Mouse (Mus musculus) liver, embryonic 12.5 days (tissue): Measurements from ENCODE around the gene Cfap43. TPM values are rescaled to one million over a fixed set of nuclear protein-coding genes. Genes with fewer than 3 reads are reported as not detected.

ENCODE experiments used
- ATAC-seq: fragments of 200-750 bp; cut with Nextera tagmentation; 2 replicates; pipeline ENCODE4 v1.8.0; 2017; ENCODE audit warnings: moderate number of reproducible peaks, mild to moderate bottlenecking, moderate library complexity
- H3K27ac ChIP-seq: fragments of 300-500 bp; sonication (generic); 2 replicates; pipeline ENCODE4 v1.5.1; 2016; ENCODE audit warnings: mild to moderate bottlenecking
- H3K27me3 ChIP-seq: fragments of 300-500 bp; sonication (generic); replicated peaks from 2 replicates; pipeline ENCODE4 v1.6.1; 2016; ENCODE audit warnings: mild to moderate bottlenecking, moderate library complexity
- H3K36me3 ChIP-seq: fragments of 300-500 bp; sonication (generic); 2 replicates; pipeline ENCODE4 v1.6.1; 2016; ENCODE audit warnings: mild to moderate bottlenecking, moderate library complexity
- H3K4me1 ChIP-seq: fragments of 300-500 bp; sonication (generic); 2 replicates; pipeline ENCODE4 v1.6.1; 2016
- H3K4me2 ChIP-seq: fragments of 300-500 bp; sonication (generic); 2 replicates; pipeline ENCODE4 v1.6.1; 2016; ENCODE audit warnings: mild to moderate bottlenecking, moderate library complexity
- H3K4me3 ChIP-seq: fragments of 300-500 bp; sonication (generic); 2 replicates; pipeline ENCODE4 v1.5.1; 2016; ENCODE audit warnings: mild to moderate bottlenecking, moderate library complexity
- H3K9ac ChIP-seq: fragments of 300-500 bp; sonication (generic); 2 replicates; pipeline ENCODE4 v1.6.1; 2016; ENCODE audit warnings: mild to moderate bottlenecking, moderate library complexity
- H3K9me3 ChIP-seq: fragments of 300-500 bp; sonication (generic); replicated peaks from 2 replicates; pipeline ENCODE4 v1.6.1; 2016; ENCODE audit warnings: mild to moderate bottlenecking, moderate library complexity
- WGBS: fragments of 180-500 bp; shearing (Covaris S2); methylation state at CpG from one replicate; pipeline ENCODE4 v1.1.7; 2016; ENCODE audit not compliant: insufficient replicate concordance; 5-methylcytosine and 5-hydroxymethylcytosine counted together
- polyA plus RNA-seq: library from polyadenylated mRNA; unstranded; fragments of >200 nt; fragmentation: Nextera tagmentation; extraction: Ambion mirVana; gene quantifications from 2 replicates; pipeline ENCODE4 v1.2.1, GENCODE M21; 2016

Cfap43 gene
- polyA plus RNA-seq, 1 experiment from 2014 or later: 0.04 TPM

GRCm38 (mm10) chr19:47713457-47713856, 205.6 kb downstream of the Cfap43 start:
- Histone ChIP-seq H3K9me3 (0 out of 2 replicates have a peak, but pooled peaks cover 3% of the 10 kb centered on the region), H3K9ac (no peak overlapping the region), H3K27me3 (no peaks in the 10 kb centered on the region), H3K4me3 (no peak overlapping the region), H3K4me1 (no peaks in the 10 kb centered on the region), H3K36me3 (no peaks in the 10 kb centered on the region), H3K27ac (no peak overlapping the region), H3K4me2 (no peak overlapping the region)
- no peak for ATAC-seq
- 68% methylated on average over 9 of the region's 9 CpGs for WGBS

GRCm38 (mm10) chr19:47710376-47710775, 208.7 kb downstream of the Cfap43 start:
- Histone ChIP-seq H3K36me3 (no peaks in the 10 kb centered on the region), H3K4me3 (no peak overlapping the region), H3K27me3 (no peaks in the 10 kb centered on the region), H3K9me3 (no peaks in the 10 kb centered on the region), H3K27ac (no peak overlapping the region), H3K9ac (no peak overlapping the region), H3K4me1 (no peaks in the 10 kb centered on the region), H3K4me2 (no peak overlapping the region)
- ATAC-seq: no peak
- WGBS: 66% methylated on average over 4 of the region's 4 CpGs

GRCm38 (mm10) chr19:47705772-47706309, 213.2 kb downstream of the Cfap43 start:
- H3K9ac ChIP-seq: no peak overlapping the region
- no peak overlapping the region for H3K27ac ChIP-seq
- no peak overlapping the region for H3K4me3 ChIP-seq
- H3K27me3 ChIP-seq: no peaks in the 10 kb centered on the region
- H3K4me2 ChIP-seq: no peak overlapping the region
- WGBS: 79% methylated on average over 8 of the region's 8 CpGs
- H3K4me1 ChIP-seq: no peaks in the 10 kb centered on the region
- H3K9me3 ChIP-seq: no peaks in the 10 kb centered on the region
- H3K36me3 ChIP-seq: no peaks in the 10 kb centered on the region
- no peak for ATAC-seq

GRCm38 (mm10) chr19:47705080-47705771, 213.9 kb downstream of the Cfap43 start:
- Histone ChIP-seq H3K4me3 (no peak overlapping the region), H3K4me1 (no peaks in the 10 kb centered on the region), H3K9ac (no peak overlapping the region), H3K4me2 (no peak overlapping the region), H3K36me3 (no peaks in the 10 kb centered on the region), H3K27ac (no peak overlapping the region), H3K9me3 (no peaks in the 10 kb centered on the region), H3K27me3 (no peaks in the 10 kb centered on the region)
- ATAC-seq: no peak
- WGBS: 61% methylated on average over 13 of the region's 13 CpGs

- H3K27me3 ChIP-seq: no peaks in the 10 kb centered on the region
- no peak for ATAC-seq
- H3K36me3 ChIP-seq: no peaks in the 10 kb centered on the region
- H3K9ac ChIP-seq: no peak overlapping the region
- 68% methylated on average over 8 of the region's 8 CpGs for WGBS
- H3K4me3 ChIP-seq: no peak overlapping the region
- no peaks in the 10 kb centered on the region for H3K9me3 ChIP-seq
- H3K27ac ChIP-seq: no peak overlapping the region
- H3K4me2 ChIP-seq: no peak overlapping the region
- no peaks in the 10 kb centered on the region for H3K4me1 ChIP-seq
These were observed 218.6 kb downstream of the Cfap43 start for GRCm38 (mm10) chr19:47700509-47700908.

GRCm38 (mm10) chr19:47699743-47700142, 219.3 kb downstream of the Cfap43 start:
- H3K36me3 ChIP-seq: no peaks in the 10 kb centered on the region
- no peak for ATAC-seq
- 69% methylated on average over 9 of the region's 9 CpGs for WGBS
- H3K4me1 ChIP-seq: no peaks in the 10 kb centered on the region
- H3K9ac ChIP-seq: no peak overlapping the region
- H3K27ac ChIP-seq: no peak overlapping the region
- H3K4me2 ChIP-seq: no peak overlapping the region
- H3K4me3 ChIP-seq: no peak overlapping the region
- no peaks in the 10 kb centered on the region for H3K9me3 ChIP-seq
- H3K27me3 ChIP-seq: no peaks in the 10 kb centered on the region

- no peak overlapping the region for H3K27ac ChIP-seq
- no peaks in the 10 kb centered on the region for H3K9me3 ChIP-seq
- H3K4me3 ChIP-seq: no peak overlapping the region
- no peak overlapping the region for H3K4me2 ChIP-seq
- H3K36me3 ChIP-seq: no peaks in the 10 kb centered on the region
- H3K4me1 ChIP-seq: no peaks in the 10 kb centered on the region
- WGBS: 59% methylated on average over 9 of the region's 9 CpGs
- no peak overlapping the region for H3K9ac ChIP-seq
- no peak for ATAC-seq
- no peaks in the 10 kb centered on the region for H3K27me3 ChIP-seq
These were observed 220.8 kb downstream of the Cfap43 start for GRCm38 (mm10) chr19:47698266-47698665.

GRCm38 (mm10) chr19:47697067-47697466, 222.0 kb downstream of the Cfap43 start:
- WGBS: 44% methylated on average over 11 of the region's 11 CpGs
- Histone ChIP-seq H3K27ac (no peak overlapping the region), H3K4me3 (no peak overlapping the region), H3K9ac (no peak overlapping the region), H3K27me3 (0 out of 2 replicates have a peak, but pooled peaks cover 4% of the 10 kb centered on the region), H3K4me1 (no peaks in the 10 kb centered on the region), H3K36me3 (no peaks in the 10 kb centered on the region), H3K9me3 (no peaks in the 10 kb centered on the region), H3K4me2 (no peak overlapping the region)
- ATAC-seq: no peak

GRCm38 (mm10) chr19:47696411-47696810, 222.7 kb downstream of the Cfap43 start:
- 0 out of 2 replicates have a peak, but pooled peaks cover 5% of the 10 kb centered on the region for H3K27me3 ChIP-seq
- no peak overlapping the region for H3K27ac ChIP-seq
- H3K4me1 ChIP-seq: no peaks in the 10 kb centered on the region
- ATAC-seq: no peak
- no peak overlapping the region for H3K4me2 ChIP-seq
- no peaks in the 10 kb centered on the region for H3K36me3 ChIP-seq
- no peak overlapping the region for H3K4me3 ChIP-seq
- 83% methylated on average over 8 of the region's 8 CpGs for WGBS
- no peaks in the 10 kb centered on the region for H3K9me3 ChIP-seq
- H3K9ac ChIP-seq: no peak overlapping the region

GRCm38 (mm10) chr19:47695725-47696124, 223.4 kb downstream of the Cfap43 start:
- Histone ChIP-seq H3K4me1 (no peaks in the 10 kb centered on the region), H3K4me3 (no peak overlapping the region), H3K9ac (no peak overlapping the region), H3K36me3 (no peaks in the 10 kb centered on the region), H3K27ac (no peak overlapping the region), H3K9me3 (no peaks in the 10 kb centered on the region), H3K4me2 (no peak overlapping the region), H3K27me3 (0 out of 2 replicates have a peak, but pooled peaks cover 5% of the 10 kb centered on the region)
- no peak for ATAC-seq
- 48% methylated on average over 6 of the region's 6 CpGs for WGBS

GRCm38 (mm10) chr19:47691994-47692393, 227.1 kb downstream of the Cfap43 start, which contains the start of gene Col17a1:
Gene Col17a1, minus strand, starts transcription at chr19:47692094.
- H3K9me3 ChIP-seq: no peaks in the 10 kb centered on the region
- 0 out of 2 replicates have a peak, but pooled peaks cover 5% of the 10 kb centered on the region for H3K27me3 ChIP-seq
- H3K4me2 ChIP-seq: no peak within 1 kb of the TSS
- H3K4me3 ChIP-seq: no peak within 1 kb of the TSS
- peaks cover 15% of the 10 kb centered on the region for H3K4me1 ChIP-seq
- 49% methylated on average over 6 of the region's 6 CpGs for WGBS
- ATAC-seq: no peak
- no peak within 1 kb of the TSS for H3K9ac ChIP-seq
- H3K27ac ChIP-seq: no peak within 1 kb of the TSS
- H3K36me3 ChIP-seq: no peaks in the 10 kb centered on the region

GRCm38 (mm10) chr19:47689592-47689991, 229.5 kb downstream of the Cfap43 start:
- Histone ChIP-seq H3K4me2 (no peak overlapping the region), H3K27ac (no peak overlapping the region), H3K4me3 (no peak overlapping the region), H3K27me3 (0 out of 2 replicates have a peak, but pooled peaks cover 5% of the 10 kb centered on the region), H3K9me3 (no peaks in the 10 kb centered on the region), H3K36me3 (no peaks in the 10 kb centered on the region), H3K4me1 (peaks cover 15% of the 10 kb centered on the region), H3K9ac (no peak overlapping the region)
- ATAC-seq: no peak
- WGBS: 18% methylated on average over 7 of the region's 7 CpGs
